Mouse (Mus musculus): ENCODE data around the gene Hemgn. TPM values are rescaled to one million over a fixed set of nuclear protein-coding genes. Genes with fewer than 3 reads are reported as not detected.

Hemgn gene
- total and polyA plus RNA-seq, 3 experiments, result 11.8 to 19.9 TPM; not detected in 1

DNA sequence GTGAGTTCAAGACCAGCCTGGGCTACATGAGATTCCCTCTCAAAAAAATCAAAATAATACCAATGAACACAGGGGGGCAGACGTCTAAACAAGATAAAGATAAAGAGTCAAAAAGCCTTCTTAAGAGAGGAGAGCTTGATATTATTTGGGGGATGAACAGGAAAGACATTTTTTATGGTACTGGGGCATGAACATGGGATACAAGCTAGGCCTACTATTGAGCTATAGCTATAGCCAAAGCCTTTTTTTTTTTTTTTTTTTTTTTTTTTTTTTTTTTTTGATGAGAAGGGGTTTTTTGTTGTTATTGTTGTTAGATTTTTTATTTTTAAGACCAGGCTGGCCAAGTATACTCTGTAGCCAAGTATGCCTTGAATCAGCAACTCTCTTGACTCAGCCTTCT, 1.2 kb downstream of the Hemgn start:
- Histone ChIP-seq H3K9ac (ENCODE audit: control insufficient read depth, low read depth, low read length, poor library complexity, severe bottlenecking) (peak overlapping the region; percentile 8; the same call in 1 of the 2 replicates), H3K27me3 (ENCODE audit: control insufficient read depth in 1 of 2, insufficient read depth in 2 of 2, low read length in 2 of 2) (no peaks in the 10 kb centered on the region), H3K36me3 (ENCODE audit: control insufficient read depth in 1 of 2, insufficient read depth in 2 of 2, low read length in 2 of 2) (peaks cover 0 to 25% of the 10 kb centered on the region in 2 experiments; a peak in 2 of 4 replicates), H3K4me1 (ENCODE audit: control insufficient read depth in 1 of 2, insufficient read depth in 2 of 2, low read length in 2 of 2) (peaks cover 18 to 37% of the 10 kb centered on the region in 2 experiments), H3K27ac (ENCODE audit: control insufficient read depth, low read depth, low read length) (peak overlapping the region; percentile 91), H3K9me3 (replicated peaks; ENCODE audit: insufficient read depth, low read length) (no peaks in the 10 kb centered on the region), H3K79me2 (ENCODE audit: control insufficient read depth, insufficient read depth, low read length, poor library complexity) (no peaks in the 10 kb centered on the region; the same call in 1 of the 2 replicates), H3K4me3 (ENCODE audit: control insufficient read depth in 1 of 2, insufficient read depth in 1 of 2, low read depth in 2 of 2, low read length in 2 of 2) (peak overlapping the region; percentile 30 to 50)
- peak; percentile 25 for DNase-seq (ENCODE audit: low read depth, low spot score)
- TF ChIP-seq POLR2AphosphoS2 (IDR thresholded peaks at IDR 0.05; ENCODE audit: low read length) (no peak), CHD1 (IDR thresholded peaks at IDR 0.05; ENCODE audit: low read depth, low read length) (no peak), POLR2A (IDR thresholded peaks at IDR 0.05; ENCODE audit: control insufficient read depth in 1 of 2, insufficient read depth in 1 of 2, low read depth in 1 of 2, low read length in 2 of 2, poor library complexity in 1 of 2) (no peak), SMC3 (IDR thresholded peaks at IDR 0.05; ENCODE audit: low read depth, low read length) (no peak), MXI1 (IDR thresholded peaks at IDR 0.05; ENCODE audit: low read depth, low read length) (no peak), ELF1 (IDR thresholded peaks at IDR 0.05; ENCODE audit: low read depth, low read length) (no peak), ZNF384 (IDR thresholded peaks at IDR 0.05; ENCODE audit: low read depth, low read length) (peak; percentile 90), TCF12 (IDR thresholded peaks at IDR 0.05; ENCODE audit: low read depth, low read length) (no peak), JUND (IDR thresholded peaks at IDR 0.05; ENCODE audit: low read depth, low read length) (no peak), MAFK (IDR thresholded peaks at IDR 0.05; ENCODE audit: borderline replicate concordance, low read depth, low read length) (no peak), UBTF (IDR thresholded peaks at IDR 0.05; ENCODE audit: borderline replicate concordance, insufficient read depth, low read depth, low read length) (no peak), E2F4 (IDR thresholded peaks at IDR 0.05; ENCODE audit: borderline replicate concordance, low read depth, low read length) (no peak), HCFC1 (IDR thresholded peaks at IDR 0.05; ENCODE audit: low read depth, low read length) (no peak), POLR2AphosphoS5 (IDR thresholded peaks at IDR 0.05; ENCODE audit: borderline replicate concordance, low read depth, low read length) (no peak), TAL1 (IDR thresholded peaks at IDR 0.05; ENCODE audit: low read length) (no peak), CTCF (IDR thresholded peaks at IDR 0.05 in 2 of 3, conservative IDR thresholded peaks at IDR 0.05 in 1 of 3; ENCODE audit: control insufficient read depth in 1 of 3, insufficient read depth in 1 of 3, low read depth in 2 of 3, low read length in 3 of 3, poor library complexity in 1 of 3, severe bottlenecking in 1 of 3) (peak in 1 of 3 experiments; percentile 34; a peak in 2 of 6 replicates)

DNA sequence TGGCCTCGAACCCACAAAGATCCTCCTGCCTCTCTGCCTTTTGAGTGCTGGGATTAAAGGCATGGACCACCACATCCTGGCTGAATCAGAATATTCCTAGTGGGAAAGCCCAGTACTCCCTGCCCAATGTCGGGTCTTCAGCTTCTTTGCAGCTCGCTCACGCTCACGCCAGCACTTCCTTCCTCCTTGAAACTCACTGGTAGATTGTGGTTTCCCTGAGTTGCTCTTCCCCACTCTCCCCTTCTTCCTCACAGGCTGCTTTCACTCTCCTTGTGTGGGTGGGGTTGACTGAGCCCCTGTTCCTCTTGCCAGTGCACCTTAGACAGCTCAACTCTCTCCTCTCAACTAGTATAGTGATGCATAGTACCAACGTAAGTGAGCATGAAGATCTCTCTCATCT, 1.8 kb downstream of the Hemgn start:
- Histone ChIP-seq H3K4me3 (ENCODE audit: control insufficient read depth in 1 of 2, insufficient read depth in 1 of 2, low read depth in 2 of 2, low read length in 2 of 2) (peak overlapping the region; percentile 50 to 62), H3K9me3 (replicated peaks; ENCODE audit: insufficient read depth, low read length) (no peaks in the 10 kb centered on the region), H3K79me2 (ENCODE audit: control insufficient read depth, insufficient read depth, low read length, poor library complexity) (no peaks in the 10 kb centered on the region; the same call in 1 of the 2 replicates), H3K9ac (ENCODE audit: control insufficient read depth, low read depth, low read length, poor library complexity, severe bottlenecking) (peak overlapping the region; percentile 56), H3K27me3 (ENCODE audit: control insufficient read depth in 1 of 2, insufficient read depth in 2 of 2, low read length in 2 of 2) (no peaks in the 10 kb centered on the region), H3K4me1 (ENCODE audit: control insufficient read depth in 1 of 2, insufficient read depth in 2 of 2, low read length in 2 of 2) (peaks cover 20 to 37% of the 10 kb centered on the region in 2 experiments), H3K27ac (ENCODE audit: control insufficient read depth, low read depth, low read length) (peak overlapping the region; percentile 91), H3K36me3 (ENCODE audit: control insufficient read depth in 1 of 2, insufficient read depth in 2 of 2, low read length in 2 of 2) (peaks cover 0 to 29% of the 10 kb centered on the region in 2 experiments; a peak in 2 of 4 replicates)
- DNase-seq (ENCODE audit: low read depth, low spot score), result peak; percentile 92
- TF ChIP-seq TCF12 (IDR thresholded peaks at IDR 0.05; ENCODE audit: low read depth, low read length) (peak; percentile 28; the same call in 1 of the 2 replicates), E2F4 (IDR thresholded peaks at IDR 0.05; ENCODE audit: borderline replicate concordance, low read depth, low read length) (no peak), ZMIZ1 (IDR thresholded peaks at IDR 0.05; ENCODE audit: low read depth, low read length) (no peak), TBP (IDR thresholded peaks at IDR 0.05; ENCODE audit: low read depth, low read length) (peak; percentile 88), RCOR1 (IDR thresholded peaks at IDR 0.05; ENCODE audit: low read depth, low read length) (0 out of 2 replicates have a peak, but pooled peaks have one; percentile 23), HCFC1 (IDR thresholded peaks at IDR 0.05; ENCODE audit: low read depth, low read length) (no peak), MAFK (IDR thresholded peaks at IDR 0.05; ENCODE audit: borderline replicate concordance, low read depth, low read length) (no peak), POLR2A (IDR thresholded peaks at IDR 0.05; ENCODE audit: control insufficient read depth in 1 of 2, insufficient read depth in 1 of 2, low read depth in 1 of 2, low read length in 2 of 2, poor library complexity in 1 of 2) (peak in 1 of 2 experiments; percentile 73; a peak in 2 of 4 replicates), NRF1 (IDR thresholded peaks at IDR 0.05; ENCODE audit: insufficient read depth, low read depth, low read length, poor library complexity, severe bottlenecking) (peak; percentile 22; the same call in 1 of the 2 replicates), CTCF (IDR thresholded peaks at IDR 0.05 in 2 of 3, conservative IDR thresholded peaks at IDR 0.05 in 1 of 3; ENCODE audit: control insufficient read depth in 1 of 3, insufficient read depth in 1 of 3, low read depth in 2 of 3, low read length in 3 of 3, poor library complexity in 1 of 3, severe bottlenecking in 1 of 3) (no peak), USF1 (IDR thresholded peaks at IDR 0.05; ENCODE audit: low read depth, low read length) (no peak), ETS1 (IDR thresholded peaks at IDR 0.05; ENCODE audit: low read depth, low read length) (0 out of 2 replicates have a peak, but pooled peaks have one; percentile 29), MAX (IDR thresholded peaks at IDR 0.05; ENCODE audit: low read length) (0 out of 2 replicates have a peak, but pooled peaks have one; percentile 25), MEF2A (IDR thresholded peaks at IDR 0.05; ENCODE audit: extremely low read depth, insufficient replicate concordance, low read depth, low read length, poor library complexity, severe bottlenecking) (no peak), KAT2A (conservative IDR thresholded peaks at IDR 0.05; ENCODE audit: low read depth, low read length) (no peak), MAZ (IDR thresholded peaks at IDR 0.05; ENCODE audit: low read depth, low read length) (no peak), ELF1 (IDR thresholded peaks at IDR 0.05; ENCODE audit: low read depth, low read length) (peak; percentile 20; the same call in 1 of the 2 replicates), BHLHE40 (IDR thresholded peaks at IDR 0.05; ENCODE audit: borderline replicate concordance, low read depth, low read length) (no peak), MYC (IDR thresholded peaks at IDR 0.05; ENCODE audit: low read depth, low read length) (0 out of 2 replicates have a peak, but pooled peaks have one; percentile 20)
